Mouse (Mus musculus): ENCODE measurements around the gene Nkpd1. TPM values are rescaled to one million over a fixed set of nuclear protein-coding genes. Genes with fewer than 3 reads are reported as not detected.
A peak's percentile ranks its signal among the peaks of the same experiment; 100 is the strongest.

Gene Nkpd1
- 0.36 and 0.57 TPM in 2 replicates for polyA plus RNA-seq (2014; fragmentation: Nextera tagmentation; extraction: Ambion mirVana)

DNA sequence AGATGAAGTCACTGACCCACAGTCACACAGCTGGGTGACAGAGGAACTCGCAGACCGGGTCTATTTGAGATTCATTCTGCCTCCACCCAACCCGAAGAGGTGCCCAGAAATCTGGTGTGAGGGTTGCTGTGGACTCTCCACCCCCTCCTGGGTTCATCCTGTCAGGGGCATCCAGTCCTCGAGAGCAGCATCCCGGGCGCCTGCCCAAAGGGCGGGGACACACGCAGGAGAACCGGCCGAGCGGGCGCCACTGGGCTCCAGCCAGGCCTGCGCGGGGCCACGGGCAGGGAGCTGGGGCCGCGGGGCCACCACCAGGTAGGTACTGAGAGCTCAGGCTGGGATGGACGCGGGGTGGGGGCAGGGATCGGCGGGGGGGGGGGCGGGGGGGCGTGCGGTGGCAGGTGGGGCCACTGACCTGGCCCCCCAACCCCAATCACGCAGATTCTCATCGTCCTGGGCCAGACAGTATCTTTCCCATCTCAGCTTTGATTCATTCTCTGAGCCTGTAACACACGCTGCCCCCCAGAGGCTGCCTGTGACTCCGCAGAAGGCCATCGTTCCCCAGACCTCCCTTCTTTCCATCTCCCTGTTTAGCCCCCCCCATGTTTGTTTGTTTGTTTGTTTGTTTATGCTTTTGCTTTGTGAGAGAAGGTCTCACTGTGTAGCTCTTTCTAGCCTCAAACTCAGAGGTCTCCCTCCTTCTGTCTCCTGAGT lies at the start of gene Nkpd1:
Gene Nkpd1, plus strand, starts transcription at position 187 of the 714 bp plus-strand sequence.
- no peaks in the 10 kb centered on the region for H3K36me3 ChIP-seq (ENCODE audit: control insufficient read depth, insufficient read depth, low read length)
- DNase-seq (ENCODE audit: low spot score) (peak; percentile 53), ATAC-seq (peak; percentile 24; the same call in 1 of the 2 replicates)
- H3K4me2 ChIP-seq (ENCODE audit: low read length), result peak within 1 kb of the TSS; percentile 45
- H3K27ac ChIP-seq (ENCODE audit: low read depth, low read length), result no peak within 1 kb of the TSS
- H3K9me3 ChIP-seq (replicated peaks; ENCODE audit: control insufficient read depth, low read length), result no peaks in the 10 kb centered on the region
- WGBS, result 7% methylated on average over 13 of the region's 29 CpGs
- H3K27me3 ChIP-seq (replicated peaks; ENCODE audit: control insufficient read depth, insufficient read depth, low read length), result peaks cover 53% of the 10 kb centered on the region
- H3K4me3 ChIP-seq (ENCODE audit: low read depth, low read length), result no peak within 1 kb of the TSS
- peaks cover 3% of the 10 kb centered on the region; the same call in 1 of the 2 replicates for H3K4me1 ChIP-seq (ENCODE audit: control insufficient read depth, insufficient read depth, low read length)
- peak within 1 kb of the TSS; percentile 51 for H3K9ac ChIP-seq (ENCODE audit: low read length)

DNA sequence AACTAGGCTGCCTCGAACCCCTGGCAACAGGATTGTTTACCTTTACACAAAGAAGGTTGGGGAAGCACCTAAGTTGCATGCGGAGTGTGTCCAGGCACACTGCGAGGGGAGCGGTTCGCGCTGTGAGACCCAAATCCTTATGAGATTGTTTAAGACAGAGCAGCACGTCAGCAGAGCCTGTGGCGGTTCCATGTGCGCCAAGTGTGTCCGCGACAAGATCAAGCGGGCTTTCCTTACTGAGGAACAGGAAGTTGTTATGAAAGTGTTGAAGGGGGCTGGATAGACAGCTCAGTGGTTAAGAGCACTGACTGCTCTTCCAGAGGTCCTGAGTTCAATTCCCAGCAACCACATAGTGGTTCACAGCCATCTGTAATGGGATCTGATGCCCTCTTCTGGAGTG lies 49.4 kb upstream of the Nkpd1 start:
- no peak overlapping the region for H3K9ac ChIP-seq (ENCODE audit: low read length)
- no peaks in the 10 kb centered on the region for H3K9me3 ChIP-seq (replicated peaks; ENCODE audit: control insufficient read depth, low read length)
- no peaks in the 10 kb centered on the region for H3K4me1 ChIP-seq (ENCODE audit: control insufficient read depth, insufficient read depth, low read length)
- no peak overlapping the region for H3K4me2 ChIP-seq (ENCODE audit: low read length)
- H3K4me3 ChIP-seq (ENCODE audit: low read depth, low read length), result no peak overlapping the region
- WGBS, result 71% methylated on average over 12 of the region's 12 CpGs
- H3K27me3 ChIP-seq (replicated peaks; ENCODE audit: control insufficient read depth, insufficient read depth, low read length), result peaks cover 40% of the 10 kb centered on the region
- no peak overlapping the region for H3K27ac ChIP-seq (ENCODE audit: low read depth, low read length)
- DNase-seq (ENCODE audit: low spot score) (no peak), ATAC-seq (no peak)
- no peaks in the 10 kb centered on the region for H3K36me3 ChIP-seq (ENCODE audit: control insufficient read depth, insufficient read depth, low read length)

DNA sequence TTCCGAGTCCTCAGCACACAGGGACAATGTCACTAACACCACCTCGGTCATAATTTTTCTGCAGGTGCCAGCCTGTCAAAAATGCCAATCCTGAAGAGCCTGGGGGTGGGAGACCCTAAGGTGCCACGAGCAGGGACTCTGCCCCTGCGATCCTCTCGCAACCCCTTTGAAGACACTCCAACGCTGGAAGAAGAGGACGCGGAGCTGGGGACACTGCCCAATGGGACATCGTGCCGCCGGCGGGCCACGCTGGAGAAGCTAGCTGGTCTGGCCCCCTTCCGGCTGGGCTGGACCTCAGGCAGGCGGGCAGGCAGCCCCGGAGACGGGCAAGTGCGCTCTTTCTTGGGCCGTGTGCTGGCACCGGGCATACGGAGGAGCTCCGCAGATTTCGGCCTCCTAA lies 48.2 kb upstream of the Nkpd1 start:
- DNase-seq (ENCODE audit: low spot score) (no peak), ATAC-seq (no peak)
- H3K4me1 ChIP-seq (ENCODE audit: control insufficient read depth, insufficient read depth, low read length), result no peaks in the 10 kb centered on the region
- H3K4me3 ChIP-seq (ENCODE audit: low read depth, low read length), result no peak overlapping the region
- peaks cover 40% of the 10 kb centered on the region for H3K27me3 ChIP-seq (replicated peaks; ENCODE audit: control insufficient read depth, insufficient read depth, low read length)
- WGBS, result 22% methylated on average over 23 of the region's 23 CpGs
- no peak overlapping the region for H3K4me2 ChIP-seq (ENCODE audit: low read length)
- H3K9ac ChIP-seq (ENCODE audit: low read length), result no peak overlapping the region
- no peak overlapping the region for H3K27ac ChIP-seq (ENCODE audit: low read depth, low read length)
- no peaks in the 10 kb centered on the region for H3K36me3 ChIP-seq (ENCODE audit: control insufficient read depth, insufficient read depth, low read length)
- H3K9me3 ChIP-seq (replicated peaks; ENCODE audit: control insufficient read depth, low read length), result no peaks in the 10 kb centered on the region

DNA sequence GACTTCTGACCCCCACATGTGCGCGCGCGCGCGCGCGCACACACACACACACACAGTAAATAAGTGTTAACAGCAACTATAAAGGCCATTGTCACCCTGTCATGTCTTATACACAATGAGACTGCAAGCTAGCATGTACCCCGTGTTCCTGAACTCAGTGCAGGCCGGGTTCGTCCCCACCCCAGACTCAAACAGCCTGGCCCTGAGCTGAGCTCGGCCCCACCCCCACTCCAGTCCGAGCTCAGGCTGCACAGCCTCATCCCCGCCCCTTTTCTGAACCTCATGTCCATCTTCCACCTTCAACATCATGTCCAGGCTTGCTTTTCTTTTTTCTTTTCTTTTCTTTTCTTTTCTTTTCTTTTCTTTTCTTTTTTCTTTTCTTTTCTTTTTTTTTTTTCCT lies 47.3 kb upstream of the Nkpd1 start:
- no peak overlapping the region for H3K27ac ChIP-seq (ENCODE audit: low read depth, low read length)
- no peaks in the 10 kb centered on the region for H3K36me3 ChIP-seq (ENCODE audit: control insufficient read depth, insufficient read depth, low read length)
- H3K4me1 ChIP-seq (ENCODE audit: control insufficient read depth, insufficient read depth, low read length), result no peaks in the 10 kb centered on the region
- 7% methylated on average over 14 of the region's 14 CpGs for WGBS
- H3K27me3 ChIP-seq (replicated peaks; ENCODE audit: control insufficient read depth, insufficient read depth, low read length), result peaks cover 44% of the 10 kb centered on the region
- no peak for ATAC-seq
- no peak for DNase-seq (ENCODE audit: low spot score)
- no peak overlapping the region for H3K4me3 ChIP-seq (ENCODE audit: low read depth, low read length)
- H3K9me3 ChIP-seq (replicated peaks; ENCODE audit: control insufficient read depth, low read length), result no peaks in the 10 kb centered on the region
- no peak overlapping the region for H3K4me2 ChIP-seq (ENCODE audit: low read length)
- no peak overlapping the region for H3K9ac ChIP-seq (ENCODE audit: low read length)

DNA sequence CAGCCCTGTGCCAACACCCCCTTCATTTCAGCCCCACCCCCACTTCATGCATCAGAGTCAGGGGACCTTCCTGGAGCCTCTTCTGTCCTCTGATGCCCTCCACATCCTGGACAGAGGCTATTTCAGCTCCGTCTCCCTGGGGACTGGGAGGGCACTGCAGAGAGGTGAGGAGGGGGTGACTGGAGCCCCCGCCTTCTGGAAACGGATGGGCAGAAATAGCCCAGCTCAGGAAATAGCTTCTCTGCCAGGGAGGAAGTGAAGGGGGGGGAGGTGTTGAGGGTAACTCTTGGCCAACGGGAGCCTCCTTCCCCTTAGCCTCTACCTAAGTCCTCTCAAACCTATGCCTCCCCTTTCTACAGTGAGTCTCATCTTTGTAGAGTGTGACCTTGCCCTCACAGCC lies 45.2 kb upstream of the Nkpd1 start:
- no peak overlapping the region for H3K9ac ChIP-seq (ENCODE audit: low read length)
- no peak overlapping the region for H3K4me3 ChIP-seq (ENCODE audit: low read depth, low read length)
- DNase-seq (ENCODE audit: low spot score) (no peak), ATAC-seq (no peak)
- no peaks in the 10 kb centered on the region for H3K4me1 ChIP-seq (ENCODE audit: control insufficient read depth, insufficient read depth, low read length)
- H3K27ac ChIP-seq (ENCODE audit: low read depth, low read length), result no peak overlapping the region
- H3K27me3 ChIP-seq (replicated peaks; ENCODE audit: control insufficient read depth, insufficient read depth, low read length), result peaks cover 52% of the 10 kb centered on the region
- no peaks in the 10 kb centered on the region for H3K9me3 ChIP-seq (replicated peaks; ENCODE audit: control insufficient read depth, low read length)
- H3K4me2 ChIP-seq (ENCODE audit: low read length), result no peak overlapping the region
- H3K36me3 ChIP-seq (ENCODE audit: control insufficient read depth, insufficient read depth, low read length), result no peaks in the 10 kb centered on the region
- 52% methylated on average over 4 of the region's 4 CpGs for WGBS

DNA sequence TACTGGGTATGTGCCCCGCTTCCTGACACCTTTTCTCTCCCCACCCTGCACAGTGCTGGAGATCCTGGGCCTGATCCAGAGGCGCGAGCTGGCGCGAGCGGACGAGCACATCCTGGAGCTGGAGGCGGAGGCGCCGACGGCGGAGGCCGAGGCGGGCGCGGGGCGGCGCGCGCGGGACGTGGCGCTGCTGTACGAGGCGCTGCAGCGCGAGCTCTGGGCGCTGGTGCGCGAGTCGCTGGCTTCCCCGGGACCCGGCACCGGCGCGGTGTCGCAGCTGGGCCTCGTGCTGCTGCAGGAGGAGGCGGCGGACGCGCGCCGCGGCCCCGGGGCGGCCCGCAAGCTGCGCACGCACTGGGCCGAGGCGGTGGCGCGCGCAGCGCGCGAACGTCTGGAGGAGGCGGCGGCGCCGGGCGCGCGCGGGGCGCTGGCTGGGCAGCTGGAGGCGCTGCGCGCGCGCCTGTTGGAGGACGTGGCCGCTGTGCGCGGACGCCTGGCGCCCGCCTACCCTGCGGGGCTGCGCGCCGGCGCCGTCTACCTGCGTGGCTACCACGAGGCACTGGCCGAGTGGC lies 43.7 kb upstream of the Nkpd1 start:
- H3K9ac ChIP-seq (ENCODE audit: low read length), result peak overlapping the region; percentile 65
- H3K4me2 ChIP-seq (ENCODE audit: low read length), result peak overlapping the region; percentile 71
- H3K36me3 ChIP-seq (ENCODE audit: control insufficient read depth, insufficient read depth, low read length), result no peaks in the 10 kb centered on the region
- ATAC-seq, result peak; percentile 93
- H3K27me3 ChIP-seq (replicated peaks; ENCODE audit: control insufficient read depth, insufficient read depth, low read length), result peaks cover 54% of the 10 kb centered on the region
- no peaks in the 10 kb centered on the region for H3K9me3 ChIP-seq (replicated peaks; ENCODE audit: control insufficient read depth, low read length)
- H3K4me3 ChIP-seq (ENCODE audit: low read depth, low read length), result peak overlapping the region; percentile 46
- under 1% methylated on average over 81 of the region's 89 CpGs for WGBS
- peak overlapping the region; percentile 44; the same call in 1 of the 2 replicates for H3K27ac ChIP-seq (ENCODE audit: low read depth, low read length)
- no peaks in the 10 kb centered on the region for H3K4me1 ChIP-seq (ENCODE audit: control insufficient read depth, insufficient read depth, low read length)
- DNase-seq (ENCODE audit: low spot score), result peak; percentile 89

DNA sequence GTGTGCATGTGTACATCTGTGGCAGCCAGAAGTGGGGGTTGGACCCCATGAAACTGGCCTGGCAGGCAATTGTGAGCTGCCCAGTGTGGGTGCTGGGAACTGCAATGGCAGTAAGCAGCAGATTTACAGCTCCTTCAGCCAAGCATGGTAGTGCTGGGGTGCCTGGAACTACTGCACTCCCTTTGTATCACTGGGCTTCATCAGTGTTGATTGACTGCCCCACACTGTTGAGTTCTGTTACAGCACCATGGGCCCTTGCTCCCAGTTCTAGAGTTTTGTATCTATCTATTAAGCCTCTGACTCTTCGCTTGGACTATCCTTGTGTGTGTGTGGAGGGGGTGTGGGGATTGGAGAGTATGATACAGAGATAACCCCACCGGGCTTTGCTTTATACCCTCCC lies 40.6 kb upstream of the Nkpd1 start:
- no peak overlapping the region for H3K27ac ChIP-seq (ENCODE audit: low read depth, low read length)
- no peaks in the 10 kb centered on the region for H3K9me3 ChIP-seq (replicated peaks; ENCODE audit: control insufficient read depth, low read length)
- H3K4me2 ChIP-seq (ENCODE audit: low read length), result no peak overlapping the region
- no peak for DNase-seq (ENCODE audit: low spot score)
- peaks cover 28% of the 10 kb centered on the region for H3K27me3 ChIP-seq (replicated peaks; ENCODE audit: control insufficient read depth, insufficient read depth, low read length)
- no peaks in the 10 kb centered on the region for H3K36me3 ChIP-seq (ENCODE audit: control insufficient read depth, insufficient read depth, low read length)
- WGBS, result 63% methylated on average over 2 of the region's 2 CpGs
- ATAC-seq, result no peak
- H3K4me3 ChIP-seq (ENCODE audit: low read depth, low read length), result no peak overlapping the region
- no peak overlapping the region for H3K9ac ChIP-seq (ENCODE audit: low read length)
- H3K4me1 ChIP-seq (ENCODE audit: control insufficient read depth, insufficient read depth, low read length), result no peaks in the 10 kb centered on the region

DNA sequence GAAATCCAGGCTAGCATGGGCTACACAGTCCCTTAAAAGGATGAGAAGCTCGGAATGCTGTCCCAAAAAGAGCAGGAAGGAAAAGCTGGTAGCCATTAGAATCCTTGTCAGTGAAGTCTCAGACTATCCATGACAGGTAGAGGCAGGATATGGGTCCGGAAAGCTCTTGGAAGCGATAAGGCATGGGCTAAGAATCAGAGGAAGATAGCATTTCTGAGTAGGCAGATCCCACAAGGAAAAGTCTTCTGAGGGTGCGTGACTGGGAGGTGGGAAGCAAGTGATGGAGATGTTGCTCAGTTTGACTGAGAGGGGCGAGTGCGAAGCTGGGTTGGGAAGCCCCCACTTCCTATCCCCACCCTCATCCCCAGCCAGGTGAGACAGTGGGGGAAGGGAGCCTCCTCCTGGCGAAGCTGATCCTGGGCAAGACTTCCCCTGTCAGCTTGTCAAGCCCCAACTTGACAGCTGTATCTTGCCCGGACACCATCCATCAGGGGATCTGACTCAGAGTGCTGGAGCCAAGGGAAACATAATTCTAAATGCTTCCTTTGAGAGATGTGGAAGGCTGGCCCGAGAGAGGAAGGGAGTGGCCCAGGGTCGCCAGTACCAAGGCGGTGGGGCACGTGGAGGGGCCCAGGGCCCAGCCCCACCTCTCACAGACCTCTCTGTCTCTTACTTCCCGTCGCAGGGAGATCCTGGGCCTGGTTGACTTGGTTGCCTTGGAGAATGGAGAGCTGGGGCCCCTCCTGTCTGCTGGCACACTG lies 39.8 kb upstream of the Nkpd1 start:
- 29% methylated on average over 14 of the region's 14 CpGs for WGBS
- Histone ChIP-seq H3K9me3 (replicated peaks; ENCODE audit: control insufficient read depth, low read length) (no peaks in the 10 kb centered on the region), H3K4me1 (ENCODE audit: control insufficient read depth, insufficient read depth, low read length) (no peaks in the 10 kb centered on the region), H3K27ac (ENCODE audit: low read depth, low read length) (no peak overlapping the region), H3K27me3 (replicated peaks; ENCODE audit: control insufficient read depth, insufficient read depth, low read length) (peaks cover 21% of the 10 kb centered on the region), H3K36me3 (ENCODE audit: control insufficient read depth, insufficient read depth, low read length) (no peaks in the 10 kb centered on the region), H3K4me3 (ENCODE audit: low read depth, low read length) (no peak overlapping the region), H3K9ac (ENCODE audit: low read length) (no peak overlapping the region), H3K4me2 (ENCODE audit: low read length) (no peak overlapping the region)
- no peak for ATAC-seq
- DNase-seq (ENCODE audit: low spot score), result no peak

DNA sequence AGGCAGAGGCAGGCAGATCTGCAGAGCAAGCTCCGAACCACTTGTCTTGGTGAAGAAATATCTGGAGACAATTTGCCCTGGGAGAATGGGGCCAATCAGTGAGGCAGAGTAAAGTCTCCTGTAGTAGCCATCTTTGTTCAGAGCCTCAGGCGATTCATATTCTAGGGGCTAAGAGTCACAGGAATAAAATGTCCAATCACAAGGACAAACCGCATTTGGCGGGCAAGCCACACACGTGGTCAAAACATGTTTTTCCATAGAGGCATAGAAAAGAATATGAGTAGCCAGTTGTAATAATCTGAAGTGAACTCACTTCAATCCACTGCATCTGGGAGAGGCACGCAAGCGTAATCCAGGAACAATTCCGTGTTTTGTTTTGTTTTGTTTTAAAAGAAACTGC lies 34.4 kb upstream of the Nkpd1 start:
- Histone ChIP-seq H3K4me1 (ENCODE audit: control insufficient read depth, insufficient read depth, low read length) (no peaks in the 10 kb centered on the region), H3K36me3 (ENCODE audit: control insufficient read depth, insufficient read depth, low read length) (no peaks in the 10 kb centered on the region), H3K9ac (ENCODE audit: low read length) (no peak overlapping the region), H3K27ac (ENCODE audit: low read depth, low read length) (no peak overlapping the region), H3K27me3 (replicated peaks; ENCODE audit: control insufficient read depth, insufficient read depth, low read length) (peaks cover 10% of the 10 kb centered on the region), H3K9me3 (replicated peaks; ENCODE audit: control insufficient read depth, low read length) (no peaks in the 10 kb centered on the region), H3K4me2 (ENCODE audit: low read length) (no peak overlapping the region), H3K4me3 (ENCODE audit: low read depth, low read length) (no peak overlapping the region)
- ATAC-seq, result no peak
- no peak for DNase-seq (ENCODE audit: low spot score)
- WGBS, result 83% methylated on average over 8 of the region's 8 CpGs

Data from forebrain, embryonic 14.5 days (tissue).